Mouse (Mus musculus) brain, embryonic 14.5 days (tissue): ENCODE results near the gene Ednrb. TPM values are rescaled to one million over a fixed set of nuclear protein-coding genes. Genes with fewer than 3 reads are reported as not detected.
A peak's percentile ranks its signal among the peaks of the same experiment; 100 is the strongest.

Experiments used
- DNase-seq: peaks from one replicate; pipeline ENCODE4 v3.0.0-alpha.2; 2011; ENCODE audit warnings: low read depth
- CTCF ChIP-seq: fragments of 200-500 bp; IDR thresholded peaks from 2 replicates; pipeline ENCODE4 v1.5.1; 2012; ENCODE audit warnings: inconsistent platforms, mild to moderate bottlenecking, moderate library complexity, borderline replicate concordance; ENCODE audit not compliant: insufficient read depth, insufficient read length; ENCODE audit errors: extremely low read depth
- POLR2A ChIP-seq: fragments of 200-500 bp; IDR thresholded peaks from 2 replicates; pipeline ENCODE4 v1.6.1; 2012; ENCODE audit warnings: mild to moderate bottlenecking, inconsistent platforms, borderline replicate concordance; ENCODE audit not compliant: poor library complexity, insufficient read depth, insufficient read length, severe bottlenecking; ENCODE audit errors: extremely low read depth
- polyA plus RNA-seq: library from polyadenylated mRNA; depleted of rRNA; stranded (reverse); fragments of >200 nt; gene quantifications from 2 replicates; pipeline ENCODE4 v1.2.3, GENCODE M21; 2012; rRNA removed

Ednrb gene
- polyA plus RNA-seq = 25.7 and 50.2 TPM in 2 replicates

- TF ChIP-seq CTCF (no peak), POLR2A (no peak)
- peak; percentile 89 for DNase-seq
These were observed at the start of gene Ednrb for GRCm38 (mm10) chr14:103844011-103844549. TSS of gene Ednrb (minus strand) at chr14:103844402.

GRCm38 (mm10) chr14:103892411-103892938 lies 48.3 kb upstream of the Ednrb start:
- no peak for DNase-seq
- TF ChIP-seq POLR2A (no peak), CTCF (no peak)

- no peak for DNase-seq
- TF ChIP-seq POLR2A (no peak), CTCF (no peak)
These were observed 46.6 kb upstream of the Ednrb start for GRCm38 (mm10) chr14:103890761-103891160.

- DNase-seq = no peak
- TF ChIP-seq POLR2A = no peak
- no peak for TF ChIP-seq CTCF
These were observed 40.8 kb upstream of the Ednrb start for GRCm38 (mm10) chr14:103884892-103885575.

- no peak for DNase-seq
- no peak for TF ChIP-seq POLR2A
- no peak for TF ChIP-seq CTCF
These were observed 38.7 kb upstream of the Ednrb start for GRCm38 (mm10) chr14:103882943-103883342.

- TF ChIP-seq CTCF (no peak), POLR2A (no peak)
- DNase-seq = no peak
These were observed 32.9 kb upstream of the Ednrb start for GRCm38 (mm10) chr14:103877117-103877516.

- DNase-seq = no peak
These were observed 32.4 kb upstream of the Ednrb start for GRCm38 (mm10) chr14:103876598-103876997.

GRCm38 (mm10) chr14:103866636-103867035 lies 22.4 kb upstream of the Ednrb start:
- TF ChIP-seq CTCF = no peak
- no peak for TF ChIP-seq POLR2A
- no peak for DNase-seq

More at GRCm38 (mm10) chr14:103876598-103876997, 32.4 kb upstream of the Ednrb start:
- TF ChIP-seq POLR2A (no peak), CTCF (no peak)

GRCm38 (mm10) chr14:103865226-103865625 lies 21.0 kb upstream of the Ednrb start:
- DNase-seq = no peak
- TF ChIP-seq CTCF (no peak), POLR2A (no peak)

- TF ChIP-seq POLR2A (no peak), CTCF (no peak)
- peak; percentile 72 for DNase-seq
These were observed 6.1 kb upstream of the Ednrb start for GRCm38 (mm10) chr14:103850071-103850845.

GRCm38 (mm10) chr14:103845716-103846115 lies 1.5 kb upstream of the Ednrb start:
- TF ChIP-seq POLR2A = no peak
- TF ChIP-seq CTCF = no peak

More at GRCm38 (mm10) chr14:103845716-103846115, 1.5 kb upstream of the Ednrb start:
- DNase-seq = no peak
